In the genomic region with DNA sequence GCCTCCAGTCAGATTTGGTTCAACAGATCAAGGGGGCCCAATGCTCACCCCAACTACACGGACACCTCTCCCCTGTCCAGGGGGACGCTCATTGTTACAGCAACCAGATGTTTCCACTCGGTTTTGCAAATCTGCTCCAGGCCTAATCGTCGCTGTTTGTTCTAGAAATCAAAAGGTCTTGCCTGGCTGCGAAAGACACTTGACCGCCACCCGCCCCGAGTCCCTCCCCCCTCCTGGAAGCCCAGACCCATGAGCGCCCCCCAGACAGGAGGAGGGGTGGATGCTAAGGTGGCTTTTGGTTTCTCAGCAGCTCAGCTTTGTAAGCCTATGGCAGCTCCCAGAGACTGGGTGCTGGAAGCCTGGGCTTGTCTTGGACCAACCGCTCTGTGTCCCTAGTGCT, we compare ENCODE assay signal across 17 mouse cellular contexts.
A peak's percentile ranks its signal among the peaks of the same experiment; 100 is the strongest.
DNase-seq lines count a peak whose midpoint lies in the region; ATAC-seq and TF ChIP-seq lines count a peak whose summit lies in the region.
"Had no signal": no experiment of that assay in that cellular context is flagged by ENCODE, and none has a peak within 500 bp of the region (broad histone marks: within the 10 kb centered on the region; RNA-seq: fewer than 3 reads in every experiment).

No protein-coding gene starts in this region.

- TF ChIP-seq CTCF in midbrain, postnatal 0 days (IDR thresholded peaks at IDR 0.05), result no peak

- H3K36me3 ChIP-seq in heart, embryonic 13.5 days, result no peaks in the 10 kb centered on the region
- H3K36me3 ChIP-seq in heart, embryonic 11.5 days (ENCODE audit: control insufficient read depth, insufficient read depth, low read length), result no peaks in the 10 kb centered on the region
- H3K36me3 ChIP-seq in midbrain, embryonic 10.5 days, result no peaks in the 10 kb centered on the region
- H3K36me3 ChIP-seq in midbrain, postnatal 0 days (ENCODE audit: insufficient read depth, low read length), result no peaks in the 10 kb centered on the region
- no peaks in the 10 kb centered on the region for H3K36me3 ChIP-seq in embryonic facial prominence, embryonic 13.5 days
- H3K36me3 ChIP-seq in limb, embryonic 12.5 days, result peaks cover 14% of the 10 kb centered on the region; the same call in 1 of the 2 replicates
- H3K36me3 ChIP-seq: heart, embryonic 10.5 days; stomach, embryonic 15.5 days had no signal

- ATAC-seq in heart, embryonic 13.5 days (ENCODE audit: extremely low read depth, insufficient number of reproducible peaks, low FRiP score, low TSS enrichment), result no peak
- ATAC-seq in heart, embryonic 11.5 days (replicated peaks; ENCODE audit: insufficient number of reproducible peaks, low FRiP score, low TSS enrichment), result no peak
- no peak for ATAC-seq in midbrain, postnatal 0 days (ENCODE audit: low FRiP score)
- no peak for ATAC-seq in embryonic facial prominence, embryonic 13.5 days (ENCODE audit: insufficient number of reproducible peaks, insufficient read depth, low FRiP score, low TSS enrichment, low read depth)
- ATAC-seq in limb, embryonic 12.5 days (ENCODE audit: insufficient number of reproducible peaks, insufficient read depth, low FRiP score, low TSS enrichment, low read depth), result no peak
- ATAC-seq: activated CD4-positive, CD25-positive, alpha-beta regulatory T cell, adult 4 months; lung, postnatal 0 days; Patski had no signal

- no peak overlapping the region for H3K4me3 ChIP-seq in heart, embryonic 13.5 days
- no peak overlapping the region for H3K4me3 ChIP-seq in heart, embryonic 11.5 days (ENCODE audit: low read depth, low read length)
- H3K4me3 ChIP-seq in midbrain, embryonic 10.5 days, result no peak overlapping the region
- no peak overlapping the region for H3K4me3 ChIP-seq in midbrain, postnatal 0 days (ENCODE audit: low read depth, low read length)
- H3K4me3 ChIP-seq in embryonic facial prominence, embryonic 13.5 days, result no peak overlapping the region
- no peak overlapping the region for H3K4me3 ChIP-seq in limb, embryonic 12.5 days (replicated peaks)
- H3K4me3 ChIP-seq: heart, embryonic 10.5 days; stomach, embryonic 15.5 days had no signal

- H3K27me3 ChIP-seq in heart, embryonic 13.5 days (replicated peaks), result peaks cover 13% of the 10 kb centered on the region; the same call in 1 of the 2 replicates
- no peaks in the 10 kb centered on the region for H3K27me3 ChIP-seq in heart, embryonic 11.5 days (ENCODE audit: control insufficient read depth, insufficient read depth, low read length)
- peaks cover 92% of the 10 kb centered on the region for H3K27me3 ChIP-seq in midbrain, embryonic 10.5 days (ENCODE audit: low read depth, poor library complexity, severe bottlenecking)
- H3K27me3 ChIP-seq in midbrain, postnatal 0 days (ENCODE audit: insufficient read depth, low read length), result no peaks in the 10 kb centered on the region
- peaks cover 61% of the 10 kb centered on the region for H3K27me3 ChIP-seq in embryonic facial prominence, embryonic 13.5 days
- peaks cover 6% of the 10 kb centered on the region; the same call in 1 of the 2 replicates for H3K27me3 ChIP-seq in limb, embryonic 12.5 days
- H3K27me3 ChIP-seq: stomach, embryonic 15.5 days had no signal

- no peak overlapping the region for H3K27ac ChIP-seq in heart, embryonic 13.5 days (replicated peaks)
- no peak overlapping the region for H3K27ac ChIP-seq in heart, embryonic 11.5 days (ENCODE audit: low read depth, low read length)
- H3K27ac ChIP-seq in midbrain, embryonic 10.5 days (replicated peaks), result peak overlapping the region; percentile 60
- H3K27ac ChIP-seq in midbrain, postnatal 0 days (ENCODE audit: low read depth, low read length), result no peak overlapping the region
- H3K27ac ChIP-seq in embryonic facial prominence, embryonic 13.5 days, result no peak overlapping the region
- H3K27ac ChIP-seq in limb, embryonic 12.5 days, result no peak overlapping the region
- H3K27ac ChIP-seq: heart, embryonic 10.5 days; stomach, embryonic 15.5 days had no signal

- intact Hi-C loops in left cerebral cortex, postnatal 4 days (cut with DNase I), result no loop called here

- H3K9ac ChIP-seq in heart, embryonic 13.5 days, result 0 out of 2 replicates have a peak overlapping the region, but pooled peaks have one; percentile 33
- H3K9ac ChIP-seq in heart, embryonic 11.5 days (ENCODE audit: low read depth, low read length), result no peak overlapping the region
- no peak overlapping the region for H3K9ac ChIP-seq in midbrain, postnatal 0 days (replicated peaks; ENCODE audit: low read length, poor library complexity, severe bottlenecking)
- H3K9ac ChIP-seq in embryonic facial prominence, embryonic 13.5 days, result peak overlapping the region; percentile 49; the same call in 1 of the 2 replicates
- H3K9ac ChIP-seq in limb, embryonic 12.5 days (replicated peaks), result no peak overlapping the region
- H3K9ac ChIP-seq: stomach, embryonic 15.5 days had no signal

- no peak for DNase-seq in midbrain, embryonic 10.5 days (ENCODE audit: low spot score)
- no peak for DNase-seq in midbrain, postnatal 0 days (ENCODE audit: low spot score)
- no peak for DNase-seq in left cerebral cortex, postnatal 4 days
- DNase-seq: adrenal gland, postnatal 25 days; cerebellum, adult 18-20 months; kidney, adult 9 months; kidney, postnatal 4 days had no signal

- H3K4me2 ChIP-seq in heart, embryonic 13.5 days, result no peak overlapping the region
- no peak overlapping the region for H3K4me2 ChIP-seq in heart, embryonic 11.5 days
- H3K4me2 ChIP-seq in midbrain, postnatal 0 days (ENCODE audit: low read depth, low read length, poor library complexity, severe bottlenecking), result no peak overlapping the region
- H3K4me2 ChIP-seq in embryonic facial prominence, embryonic 13.5 days, result no peak overlapping the region
- H3K4me2 ChIP-seq in limb, embryonic 12.5 days, result peak overlapping the region; percentile 26
- H3K4me2 ChIP-seq: liver, embryonic 11.5 days; stomach, embryonic 15.5 days had no signal

- H3K9me3 ChIP-seq in heart, embryonic 13.5 days, result no peaks in the 10 kb centered on the region
- no peaks in the 10 kb centered on the region for H3K9me3 ChIP-seq in heart, embryonic 11.5 days (replicated peaks; ENCODE audit: control insufficient read depth, low read length)
- no peaks in the 10 kb centered on the region for H3K9me3 ChIP-seq in midbrain, embryonic 10.5 days (replicated peaks)
- H3K9me3 ChIP-seq in midbrain, postnatal 0 days (ENCODE audit: low read length), result no peaks in the 10 kb centered on the region
- no peaks in the 10 kb centered on the region for H3K9me3 ChIP-seq in embryonic facial prominence, embryonic 13.5 days
- no peaks in the 10 kb centered on the region for H3K9me3 ChIP-seq in limb, embryonic 12.5 days
- H3K9me3 ChIP-seq: heart, embryonic 10.5 days; stomach, embryonic 15.5 days had no signal

- 49% methylated on average over 11 of the region's 11 CpGs for WGBS in heart, embryonic 13.5 days
- 50% methylated on average over 11 of the region's 11 CpGs for WGBS in heart, embryonic 11.5 days (ENCODE audit: insufficient replicate concordance)
- WGBS in midbrain, embryonic 10.5 days, result 44% methylated on average over 11 of the region's 11 CpGs
- 57% methylated on average over 11 of the region's 11 CpGs for WGBS in midbrain, postnatal 0 days
- WGBS in embryonic facial prominence, embryonic 13.5 days, result 22% methylated on average over 10 of the region's 11 CpGs
- WGBS in limb, embryonic 12.5 days, result 14% methylated on average over 11 of the region's 11 CpGs

- peaks cover 73% of the 10 kb centered on the region for H3K4me1 ChIP-seq in heart, embryonic 13.5 days
- H3K4me1 ChIP-seq in heart, embryonic 11.5 days (ENCODE audit: control insufficient read depth, insufficient read depth, low read length), result peaks cover 50% of the 10 kb centered on the region
- H3K4me1 ChIP-seq in midbrain, embryonic 10.5 days, result peaks cover 65% of the 10 kb centered on the region
- H3K4me1 ChIP-seq in midbrain, postnatal 0 days (ENCODE audit: insufficient read depth, low read length), result no peaks in the 10 kb centered on the region
- peaks cover 67% of the 10 kb centered on the region for H3K4me1 ChIP-seq in embryonic facial prominence, embryonic 13.5 days
- H3K4me1 ChIP-seq in limb, embryonic 12.5 days (replicated peaks), result peaks cover 84% of the 10 kb centered on the region

Comparison
In these comparisons a context has a peak if more than half of its experiments do, and no peak if none do; other contexts are left out.
1. H3K9ac ChIP-seq: peak in heart, embryonic 13.5 days (single experiment) and embryonic facial prominence, embryonic 13.5 days (single experiment); none in heart, embryonic 11.5 days (single experiment), midbrain, postnatal 0 days (single experiment) and limb, embryonic 12.5 days (single experiment).